Mouse (Mus musculus) right cerebral cortex, postnatal 36 days (tissue): ENCODE measurements around the gene Dnajb2.
A peak's percentile ranks its signal among the peaks of the same experiment; 100 is the strongest.
"Not testable (repeated sequence)": the region's sequence is repeated elsewhere in the genome, so short reads cannot be mapped to it uniquely, and the experiment has no call there.

ENCODE experiments used
- DNase-seq, 2 experiments: peaks; one replicate each; pipeline ENCODE4 v3.0.0; 2022; ENCODE audit warnings: low spot score in 2 of 2, mixed read lengths in 1 of 2

Gene Dnajb2

GRCm38 (mm10) chr1:75218227-75219001 lies 17.8 kb upstream of the Dnajb2 start:
- DNase-seq = peak; percentile 71 to 77

GRCm38 (mm10) chr1:75219078-75219477 lies 17.1 kb upstream of the Dnajb2 start:
- peak; percentile 90 to 92 for DNase-seq

- DNase-seq = peak in 1 of 2 experiments; percentile 24
These were observed 16.7 kb upstream of the Dnajb2 start, which contains the start of gene Tuba4a for GRCm38 (mm10) chr1:75219531-75219930. Gene Tuba4a, minus strand, starts transcription at chr1:75219865.

- DNase-seq = no peak
These were observed 14.7 kb upstream of the Dnajb2 start for GRCm38 (mm10) chr1:75221538-75221937.

- no peak for DNase-seq
These were observed 13.3 kb upstream of the Dnajb2 start for GRCm38 (mm10) chr1:75222926-75223325.

GRCm38 (mm10) chr1:75223532-75223931 lies 12.7 kb upstream of the Dnajb2 start:
- DNase-seq = no peak

- no peak for DNase-seq
These were observed 10.7 kb upstream of the Dnajb2 start for GRCm38 (mm10) chr1:75225473-75225872.

- DNase-seq = no peak
These were observed 10.1 kb upstream of the Dnajb2 start for GRCm38 (mm10) chr1:75226138-75226537.

- DNase-seq = no peak
These were observed 8.6 kb upstream of the Dnajb2 start for GRCm38 (mm10) chr1:75227653-75228052.

GRCm38 (mm10) chr1:75229158-75229557 lies 7.0 kb upstream of the Dnajb2 start:
- no peak for DNase-seq

GRCm38 (mm10) chr1:75230335-75230994 lies 5.7 kb upstream of the Dnajb2 start:
- no peak for DNase-seq

GRCm38 (mm10) chr1:75231224-75231623 lies 5.0 kb upstream of the Dnajb2 start:
- DNase-seq = no peak

- DNase-seq = no peak
These were observed 4.5 kb upstream of the Dnajb2 start, which contains the start of gene A630095N17Rik for GRCm38 (mm10) chr1:75231664-75232152. Gene A630095N17Rik, minus strand, starts transcription at chr1:75232102.

GRCm38 (mm10) chr1:75232489-75232888 lies 3.7 kb upstream of the Dnajb2 start:
- not testable (repeated sequence) for DNase-seq

- DNase-seq = peak in 1 of 2 experiments; percentile 72
These were observed 1.6 kb upstream of the Dnajb2 start for GRCm38 (mm10) chr1:75234606-75235005.

GRCm38 (mm10) chr1:75239591-75239990 lies 3.4 kb downstream of the Dnajb2 start:
- peak in 1 of 2 experiments; percentile 55 for DNase-seq

- no peak for DNase-seq
These were observed 7.2 kb downstream of the Dnajb2 start for GRCm38 (mm10) chr1:75243411-75243810.

- no peak for DNase-seq
These were observed 8.1 kb downstream of the Dnajb2 start for GRCm38 (mm10) chr1:75244175-75244826.

- DNase-seq = peak in 1 of 2 experiments; percentile 77
These were observed 8.6 kb downstream of the Dnajb2 start for GRCm38 (mm10) chr1:75244836-75245235.

- DNase-seq = no peak
These were observed 11.1 kb downstream of the Dnajb2 start for GRCm38 (mm10) chr1:75247071-75247930.
